Mouse (Mus musculus): Measurements from ENCODE around the gene Vangl2.

Gene Vangl2

DNA sequence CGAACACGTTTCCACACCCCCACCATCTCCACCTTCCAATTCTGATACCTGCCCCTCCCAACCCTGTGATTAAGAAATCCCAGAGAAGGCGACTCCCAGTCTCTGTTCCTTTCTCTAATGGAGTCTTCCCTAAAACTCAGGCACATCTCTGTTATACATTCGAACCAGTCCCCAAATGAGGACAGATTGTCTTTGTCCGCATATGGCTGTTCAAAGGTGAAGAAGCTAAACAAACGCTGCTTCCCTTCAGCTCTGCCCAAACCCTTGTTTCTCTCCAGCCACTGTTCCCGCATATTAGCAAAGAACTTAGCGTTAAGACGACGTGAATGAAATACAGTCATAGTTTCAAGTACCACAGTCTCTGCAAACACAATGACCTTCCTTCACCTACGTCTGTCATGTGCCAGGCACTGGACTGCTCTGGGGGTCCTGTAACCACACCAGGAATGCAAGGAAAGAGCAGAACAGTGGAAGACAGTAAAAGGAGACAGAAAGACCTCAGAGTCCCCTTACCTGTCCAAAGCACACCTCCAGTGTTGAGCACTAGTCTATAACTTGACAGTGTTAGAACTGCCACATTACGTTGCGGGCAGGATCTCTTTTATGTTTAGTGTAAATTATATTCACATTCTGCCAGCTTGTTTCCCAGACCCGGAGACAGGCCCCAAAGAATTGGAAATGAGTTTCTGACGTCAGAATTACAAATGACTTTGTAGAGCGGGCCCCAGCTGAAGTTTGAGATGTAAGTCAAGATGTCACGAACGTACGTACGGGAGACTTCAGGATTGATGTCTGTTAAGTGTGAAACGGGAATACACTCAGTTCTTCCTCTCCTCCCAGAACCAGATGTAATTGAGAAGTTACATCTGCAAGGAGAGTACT is at the start of gene Vangl2:
Vangl2 (minus strand) TSS at position 51 of the 882 bp plus-strand sequence.
- no peak for DNase-seq

DNA sequence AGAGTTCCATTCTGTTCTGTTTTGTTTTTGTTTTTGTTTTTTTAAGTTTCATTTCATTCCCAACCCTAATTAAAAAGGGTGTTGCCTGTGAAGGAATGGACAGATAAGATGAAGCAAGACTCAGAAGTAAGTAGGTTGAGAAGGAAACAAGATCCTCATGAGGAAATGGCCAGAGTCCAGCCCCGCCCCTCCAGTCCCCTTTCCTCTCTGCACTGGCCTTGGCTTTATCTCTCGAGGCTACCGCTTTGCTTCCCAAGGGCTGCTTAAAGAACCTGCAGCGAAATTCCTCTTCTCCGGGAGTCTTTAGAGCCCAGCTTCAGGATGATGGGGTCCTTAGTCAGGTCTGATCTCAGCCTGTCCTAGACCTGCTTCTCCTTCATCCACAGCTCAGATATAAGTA is 49.7 kb upstream of the Vangl2 start:
- DNase-seq: no peak

DNA sequence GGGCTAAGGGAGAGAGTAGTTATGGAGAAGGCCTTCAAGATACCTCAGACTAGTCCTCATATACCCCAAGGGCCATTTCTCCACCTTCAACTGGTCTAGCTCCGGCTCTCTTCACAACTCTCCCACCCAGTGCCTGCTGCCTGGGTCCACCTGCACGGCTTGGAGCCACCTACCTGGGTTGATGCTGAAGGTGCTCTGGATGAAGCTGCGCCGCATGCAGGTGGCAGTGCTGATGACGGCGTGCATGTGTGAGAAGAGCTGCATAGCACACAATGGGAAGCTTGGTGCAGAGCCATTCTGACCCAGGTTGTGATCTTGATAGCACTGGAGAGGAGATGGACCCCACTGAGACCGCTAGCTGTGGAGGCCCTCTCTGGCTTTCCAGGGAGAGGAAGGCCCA is 44.4 kb upstream of the Vangl2 start:
- DNase-seq: no peak

DNA sequence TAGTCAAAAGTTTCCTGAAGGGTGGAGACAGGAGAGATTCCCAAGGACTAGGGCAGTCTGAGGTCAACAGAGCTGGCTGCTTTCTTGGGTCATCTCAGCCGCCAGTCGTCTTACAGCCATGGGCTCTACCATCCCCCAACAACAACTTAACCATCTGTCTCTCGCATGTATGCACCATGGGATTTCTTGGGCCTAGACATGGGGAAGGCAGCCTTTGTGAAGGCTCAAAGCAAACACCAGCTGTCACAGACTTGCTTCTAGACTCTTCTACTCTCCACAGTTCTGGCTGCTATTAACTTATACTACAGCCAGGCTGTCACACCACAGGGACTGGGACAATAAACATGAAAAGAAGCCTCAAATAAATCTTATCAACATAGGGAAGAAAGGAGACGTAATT is 43.3 kb upstream of the Vangl2 start:
- no peak for DNase-seq

DNA sequence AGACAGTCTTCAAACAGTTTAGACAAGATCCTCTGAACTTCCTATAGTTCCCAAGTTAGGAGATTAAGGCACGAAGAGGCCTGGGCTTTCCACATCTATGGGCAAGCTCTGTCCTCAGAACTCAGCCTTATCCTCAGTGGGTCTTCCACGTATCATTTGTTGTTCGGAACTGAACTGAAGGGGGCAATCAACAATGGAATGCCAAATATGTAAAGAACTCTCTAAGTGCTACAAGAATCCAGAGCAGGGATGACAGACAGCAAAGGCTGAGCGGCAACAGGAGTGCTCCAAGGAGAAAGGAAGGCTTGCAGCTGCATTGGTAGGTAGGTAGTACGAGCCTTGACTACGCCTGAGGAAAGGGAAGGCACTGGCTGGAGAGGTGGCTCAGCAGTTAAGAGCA is 42.0 kb upstream of the Vangl2 start:
- DNase-seq: no peak

DNA sequence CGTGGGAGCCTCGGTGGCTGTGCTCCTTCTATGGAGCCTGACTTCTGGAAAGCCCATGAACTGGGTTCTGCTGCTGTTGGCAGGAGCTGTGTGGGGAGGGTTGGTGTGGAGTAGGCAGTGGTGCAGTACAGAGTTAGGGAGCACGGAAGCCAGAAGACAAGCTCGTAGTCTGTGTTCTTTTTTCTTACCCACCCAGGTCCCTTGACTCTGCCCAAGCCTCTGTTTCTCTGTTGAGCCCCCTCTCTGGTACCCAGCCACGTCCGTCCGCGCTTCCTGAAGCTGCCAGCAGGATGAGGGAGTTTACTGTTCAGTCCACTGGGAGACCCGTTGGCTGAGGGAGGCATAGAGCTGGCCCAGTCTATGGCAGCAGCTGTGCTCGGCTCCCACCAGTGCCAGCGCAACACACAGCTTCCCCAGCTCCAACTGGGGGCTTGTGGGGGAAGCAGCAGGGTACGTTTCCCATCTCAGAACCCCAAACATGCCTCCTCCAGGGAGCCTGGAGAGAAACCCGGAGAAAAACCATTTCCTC is 36.4 kb upstream of the Vangl2 start:
- peak; percentile 44 for DNase-seq

DNA sequence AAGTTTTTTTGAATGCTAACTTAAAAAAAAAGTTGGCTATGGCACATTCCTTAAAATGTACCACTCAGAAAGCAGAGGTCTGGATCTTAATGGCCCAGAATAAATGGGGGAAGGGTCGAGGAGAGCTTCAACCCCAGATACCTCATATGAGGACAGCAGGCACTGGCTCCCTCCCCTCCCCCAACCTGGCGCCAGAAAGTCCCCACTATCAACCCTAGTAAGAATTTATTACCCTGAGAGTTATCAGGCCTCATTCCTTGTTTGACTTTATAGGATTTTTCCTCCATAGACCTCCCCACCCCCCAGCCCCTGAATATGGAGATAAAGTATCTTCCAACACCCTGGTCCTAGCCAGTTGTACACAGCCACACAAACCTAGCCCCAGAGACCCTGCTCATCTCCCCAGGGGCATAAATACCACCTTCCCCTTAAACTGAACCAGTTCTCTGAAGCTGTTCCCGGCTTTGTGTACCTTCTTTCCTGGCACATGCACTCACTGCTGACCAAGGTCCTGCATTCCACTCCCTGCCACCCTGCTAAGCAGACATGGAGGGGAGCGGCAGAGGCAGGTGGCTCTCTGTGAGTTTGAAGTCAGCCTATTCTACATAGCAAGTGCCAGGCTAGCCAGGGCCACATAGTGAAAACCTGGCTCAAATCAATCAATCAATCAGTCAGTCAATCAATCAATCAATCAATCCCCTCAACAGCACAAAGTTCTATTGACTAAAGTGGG is 35.2 kb upstream of the Vangl2 start:
- no peak for DNase-seq

DNA sequence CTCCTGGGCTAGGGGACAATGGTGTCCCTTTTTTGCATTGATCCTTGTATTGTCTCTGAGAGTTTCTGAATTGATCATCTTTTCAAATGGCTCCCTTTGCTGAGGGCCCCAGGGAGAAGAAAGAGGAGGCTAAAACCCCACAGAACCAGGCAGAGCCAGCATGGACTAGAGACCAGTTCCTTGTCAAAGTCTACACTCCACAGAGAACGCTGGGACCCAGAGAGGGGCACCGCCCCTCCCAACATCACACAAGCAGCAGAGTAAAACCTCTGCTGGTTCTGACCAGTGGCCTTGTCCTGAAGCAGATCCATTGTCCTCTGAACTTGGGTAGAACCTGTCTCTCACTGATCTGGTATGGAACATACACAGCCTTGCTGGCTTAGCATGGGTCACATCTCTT is 33.9 kb upstream of the Vangl2 start:
- no peak for DNase-seq

DNA sequence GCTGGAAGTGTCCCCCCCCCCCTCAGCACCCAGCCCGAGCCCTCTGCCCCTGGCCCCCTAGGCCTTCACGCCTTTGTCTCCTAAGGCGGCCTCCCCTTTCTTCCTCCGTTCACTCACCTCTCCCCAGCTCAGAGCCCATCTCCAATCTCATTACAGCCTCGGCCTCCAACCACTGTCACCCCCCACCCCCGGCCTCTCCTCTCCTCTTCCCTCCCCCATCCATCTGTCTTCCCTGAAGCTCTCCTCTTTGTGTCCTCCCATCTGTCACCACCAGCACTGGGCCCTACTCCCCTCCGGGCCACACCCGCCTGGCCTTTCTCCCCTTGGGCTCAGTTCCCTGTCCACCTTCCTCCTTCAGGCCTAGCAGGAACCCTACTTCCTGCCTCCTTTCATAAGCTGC is 33.0 kb upstream of the Vangl2 start:
- DNase-seq: no peak

DNA sequence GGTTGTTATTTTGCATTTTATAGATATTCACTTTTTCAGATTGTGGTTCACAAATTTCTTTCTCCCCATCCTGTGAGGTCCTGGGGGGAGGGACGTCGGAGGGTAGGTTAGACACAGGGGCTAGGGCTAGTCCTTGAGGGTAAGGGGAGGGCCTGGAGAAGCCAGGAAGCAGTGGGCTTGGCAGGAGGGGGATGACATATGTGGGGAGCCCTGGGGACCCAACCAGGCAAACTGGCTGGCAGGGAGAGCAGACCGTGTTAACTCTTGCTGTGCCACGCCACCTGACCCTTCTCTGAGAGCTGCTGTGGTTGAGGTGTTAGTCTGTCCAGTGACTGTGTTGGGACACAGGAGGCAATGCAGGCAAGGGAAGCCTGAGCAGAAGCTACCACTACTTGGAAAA is 32.4 kb upstream of the Vangl2 start:
- no peak for DNase-seq

DNA sequence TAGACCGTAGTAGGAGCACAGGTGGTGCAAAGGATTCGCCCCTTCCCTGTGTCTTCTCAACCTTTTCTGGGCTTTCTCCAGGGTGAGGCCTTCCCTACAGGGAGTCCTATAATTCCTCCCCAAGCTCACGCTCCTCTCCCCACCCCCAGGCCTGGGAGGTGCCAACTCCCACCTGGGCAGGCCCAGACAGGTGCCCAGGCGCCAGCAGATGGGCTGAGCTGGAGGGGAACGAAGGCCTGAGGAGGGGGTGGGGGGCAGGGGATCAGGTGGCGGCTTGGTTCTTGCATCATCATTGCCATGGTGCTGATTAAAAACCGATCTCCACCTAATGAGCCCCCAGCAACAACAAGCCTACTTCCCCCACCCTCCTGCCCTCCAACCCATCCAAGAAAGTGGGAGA is 30.6 kb upstream of the Vangl2 start:
- DNase-seq: no peak

DNA sequence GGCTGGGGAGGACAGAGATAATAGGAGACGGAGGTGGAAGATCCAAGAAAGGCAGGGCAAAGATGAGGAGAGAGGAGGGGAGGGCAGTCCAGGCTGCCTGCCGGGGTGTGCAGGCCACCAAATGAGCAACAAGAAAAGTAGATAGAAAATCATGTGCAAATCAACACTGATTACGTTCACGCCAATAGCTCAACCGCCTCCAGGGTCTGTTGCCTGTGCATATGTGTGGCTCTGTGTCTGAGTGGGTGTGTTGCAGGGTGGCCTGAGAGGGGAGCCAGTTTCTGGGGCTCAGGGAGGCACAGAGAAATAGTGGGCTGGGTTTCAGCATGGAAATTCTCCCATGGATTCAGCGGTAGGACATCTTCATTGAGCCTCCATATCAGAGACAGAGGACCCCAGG is 30.1 kb upstream of the Vangl2 start:
- DNase-seq: no peak

DNA sequence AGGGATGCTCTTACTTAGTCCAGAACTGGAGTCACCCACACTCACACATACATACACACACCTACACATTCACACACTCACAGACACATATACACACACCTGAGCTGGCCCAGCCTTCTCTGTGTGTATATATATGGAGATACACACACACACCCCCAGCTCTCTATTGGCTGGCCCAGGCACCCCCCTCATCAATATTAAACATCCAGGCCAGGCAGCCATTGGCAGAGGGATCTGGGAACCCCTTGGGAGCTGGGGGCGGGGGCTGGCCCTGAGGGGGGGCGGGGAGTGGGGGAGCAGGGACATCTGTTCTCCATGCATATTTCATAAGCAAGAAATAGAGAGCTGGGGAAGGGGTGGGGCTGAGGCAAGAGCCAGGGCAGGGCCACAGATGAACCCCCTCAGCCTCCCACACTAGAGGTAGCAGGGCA is 29.3 kb upstream of the Vangl2 start, which contains the start of gene Nhlh1:
Nhlh1 (minus strand) TSS at position 83 of the 431 bp plus-strand sequence.
- peak; percentile 45 for DNase-seq

DNA sequence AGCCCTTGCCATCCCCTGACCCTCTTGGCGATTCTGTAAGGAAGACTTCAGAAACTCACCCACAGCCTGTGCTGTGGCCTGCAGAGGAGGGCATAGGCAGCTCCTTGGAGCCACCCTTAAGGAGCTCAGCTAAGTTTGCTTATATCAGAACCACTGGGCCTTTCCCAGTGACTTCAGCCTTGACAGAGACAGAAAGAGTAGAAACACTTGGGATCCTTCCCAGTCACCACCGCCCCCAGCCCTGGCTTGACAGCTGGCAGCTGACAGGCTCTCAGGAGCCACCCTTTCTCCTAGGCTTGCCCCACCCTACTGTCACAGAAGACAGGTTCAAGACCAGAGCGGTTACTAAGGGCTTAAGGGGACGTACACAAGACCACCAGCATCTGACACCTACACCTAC is 28.0 kb upstream of the Vangl2 start:
- no peak for DNase-seq

DNA sequence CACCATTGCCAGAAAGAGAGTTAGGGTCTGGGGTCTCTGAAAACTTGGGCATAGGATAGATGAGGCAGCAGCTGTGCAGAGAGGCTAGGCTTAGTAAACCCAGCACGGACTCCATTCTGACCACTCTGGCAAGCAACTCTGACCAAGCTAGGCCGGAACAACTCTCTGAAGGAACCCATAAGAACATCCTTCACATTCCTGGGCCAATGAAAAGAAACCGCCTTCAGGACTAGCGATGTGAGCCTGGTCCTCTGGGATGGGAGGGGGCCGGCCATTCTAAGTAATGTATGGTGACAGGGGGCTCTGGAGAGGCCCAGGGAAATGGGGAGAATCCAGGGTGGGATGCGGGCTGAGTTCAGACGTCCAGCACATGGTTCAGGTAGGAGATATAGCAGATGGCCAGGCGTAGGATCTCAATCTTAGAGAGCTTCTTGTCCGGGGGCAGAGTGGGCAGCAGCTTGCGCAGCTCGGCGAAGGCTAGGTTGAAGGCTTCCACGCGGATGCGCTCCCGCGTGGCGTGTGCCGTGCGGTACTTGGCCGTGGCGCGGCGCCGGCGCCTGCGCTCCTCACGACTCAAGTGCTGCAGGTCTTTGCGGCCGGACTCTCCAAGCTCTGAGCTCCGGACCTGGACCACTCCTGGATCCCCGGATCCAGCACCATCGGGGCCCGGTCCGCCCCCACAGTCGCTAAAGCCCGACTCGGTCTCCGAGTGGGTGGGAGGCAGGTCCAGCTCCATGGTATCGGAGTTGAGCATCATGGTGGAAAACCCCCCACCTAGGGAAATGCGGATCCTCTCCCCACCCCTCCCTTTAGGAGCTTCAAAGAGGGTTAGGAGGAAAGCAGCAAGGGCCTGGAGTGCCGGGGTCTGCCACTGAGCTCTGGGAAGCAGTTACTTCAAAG is 25.5 kb upstream of the Vangl2 start:
- DNase-seq: no peak

DNA sequence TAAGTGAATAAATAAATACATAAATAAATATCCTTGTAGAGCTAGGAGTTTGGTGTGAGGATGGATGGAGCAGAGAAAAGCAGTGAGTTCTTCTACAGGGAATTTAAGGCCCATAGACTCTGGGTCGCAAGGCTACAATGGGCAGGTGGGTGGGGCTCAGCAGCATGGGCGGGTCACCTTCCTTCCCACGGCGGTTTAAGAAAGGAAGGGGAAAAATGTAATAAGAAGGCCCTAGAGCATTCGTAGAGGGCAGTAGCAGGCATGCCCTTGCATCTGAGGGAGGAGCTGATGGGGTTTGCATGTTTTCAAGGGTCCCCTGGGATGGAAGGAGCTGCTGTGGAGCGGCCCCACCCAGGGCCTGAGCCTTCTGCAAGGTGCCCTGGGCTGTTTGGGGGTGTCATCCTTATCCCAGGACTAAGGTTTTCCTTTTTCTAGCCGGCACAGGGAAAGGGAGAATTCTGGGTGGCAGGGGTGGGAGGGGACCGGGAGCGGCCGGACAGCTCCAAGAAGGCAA is 24.6 kb upstream of the Vangl2 start:
- no peak for DNase-seq

DNA sequence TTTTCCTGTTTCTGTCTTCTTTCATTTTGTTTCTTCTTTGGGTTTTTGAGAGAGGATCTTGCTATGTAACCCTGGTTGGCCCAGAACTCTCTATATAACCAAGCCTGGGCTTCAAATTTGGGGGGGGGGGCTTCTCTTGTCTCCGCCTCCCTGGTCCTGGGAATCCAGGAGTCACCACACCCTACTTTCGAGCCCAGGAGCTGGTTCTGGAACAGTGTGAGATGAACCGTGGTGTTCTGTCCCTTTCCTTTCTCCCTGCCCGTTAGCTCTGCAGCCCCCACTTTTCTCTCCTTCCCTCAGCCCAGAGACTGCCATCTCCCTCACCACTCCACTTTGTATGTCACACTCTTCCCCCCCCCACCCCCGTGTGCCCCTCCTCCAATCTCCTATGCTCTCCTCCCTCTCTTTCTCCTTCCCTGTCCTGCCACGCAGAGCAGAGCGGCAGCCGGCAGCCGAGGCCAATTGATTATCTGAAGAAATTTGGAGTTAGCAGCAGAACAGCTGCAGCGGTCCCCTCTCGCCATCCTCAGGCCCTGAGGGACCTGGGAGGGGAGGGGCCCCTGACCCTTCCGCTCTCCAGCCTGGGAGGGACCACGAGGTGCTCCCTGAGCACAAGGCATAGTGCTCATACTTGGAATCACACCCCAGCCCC is 21.0 kb upstream of the Vangl2 start:
- no peak for DNase-seq

DNA sequence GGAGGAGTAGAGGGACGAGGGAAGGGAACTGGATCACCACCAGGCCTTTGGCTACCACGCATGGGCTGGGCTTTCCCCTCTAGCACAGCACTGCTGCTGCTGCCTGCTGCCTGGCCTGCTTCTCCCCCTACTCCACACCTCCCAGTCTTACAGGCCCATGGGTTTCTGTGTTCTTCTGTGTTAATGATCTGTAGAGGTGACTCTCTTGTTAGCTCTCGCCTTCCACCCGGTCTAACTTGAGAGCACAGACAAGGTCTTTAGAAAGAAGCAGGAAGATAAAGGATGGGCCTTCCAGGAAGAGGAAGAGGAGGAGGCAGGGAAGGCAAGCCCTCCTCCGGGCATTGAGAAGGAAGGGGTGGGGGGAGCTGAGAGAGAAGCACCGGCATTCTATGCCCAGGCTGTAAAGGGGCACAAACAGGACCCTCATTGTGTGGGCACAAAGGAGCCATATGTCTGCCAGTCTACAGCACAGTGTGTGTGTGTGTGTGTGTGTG is 20.0 kb upstream of the Vangl2 start:
- DNase-seq: no peak

DNA sequence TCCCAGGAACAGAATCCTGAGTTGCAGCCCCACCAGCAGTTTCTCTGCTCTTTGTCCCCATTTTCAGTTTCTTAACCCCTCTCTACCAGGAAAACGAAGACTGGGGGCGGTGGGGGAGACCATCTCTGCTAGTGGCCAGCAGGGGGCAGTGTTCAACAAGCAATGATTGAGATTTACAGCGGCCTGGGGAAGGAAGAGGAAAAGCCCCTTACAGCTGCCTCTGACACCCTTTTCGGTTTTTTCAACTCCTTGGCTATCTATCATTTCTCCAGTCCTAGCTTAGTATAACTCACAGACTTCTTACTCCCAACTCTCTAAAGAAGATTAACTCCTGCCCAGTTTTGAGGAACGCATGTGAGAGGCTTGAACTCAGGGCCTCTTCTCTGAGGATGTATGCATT is 18.7 kb upstream of the Vangl2 start:
- no peak for DNase-seq

DNA sequence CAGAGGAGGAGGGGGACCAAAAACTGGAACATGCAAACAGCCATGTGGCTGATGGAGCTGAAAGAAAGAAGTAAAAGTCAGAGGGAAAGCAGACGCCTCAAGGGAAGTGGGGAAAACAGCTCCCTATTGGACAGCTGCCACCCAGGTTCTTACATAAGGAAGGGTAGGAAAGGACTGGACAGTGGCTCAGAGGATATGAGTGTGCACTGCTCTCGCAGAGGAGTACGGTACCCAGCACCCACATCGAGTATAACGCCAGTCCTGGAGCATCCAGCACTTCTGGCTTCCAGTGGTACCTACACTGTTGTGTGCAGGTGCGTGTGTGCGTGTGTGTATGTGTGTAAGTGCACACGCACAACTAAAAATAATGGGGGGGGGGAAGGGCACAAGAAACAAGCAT is 18.2 kb upstream of the Vangl2 start:
- no peak for DNase-seq

DNA sequence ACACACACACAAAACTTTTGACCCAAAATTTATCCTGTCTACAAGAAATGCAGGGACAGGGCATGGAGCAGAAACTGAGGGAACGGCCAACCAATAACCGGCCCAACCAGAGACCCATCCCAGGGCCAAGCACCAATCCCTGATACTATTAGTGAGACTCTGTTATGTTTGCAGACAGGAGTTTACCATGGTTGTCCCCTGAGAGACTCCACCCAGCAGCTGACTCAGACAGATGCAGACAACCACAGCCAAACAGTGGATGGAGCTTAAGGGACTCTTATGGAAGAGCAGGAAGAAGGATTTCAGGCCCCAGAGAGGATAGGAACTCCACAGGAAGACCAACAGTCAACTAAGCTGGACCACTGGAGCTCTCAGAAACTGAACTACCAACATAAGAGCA is 1.7 kb upstream of the Vangl2 start:
- DNase-seq: no peak

DNA sequence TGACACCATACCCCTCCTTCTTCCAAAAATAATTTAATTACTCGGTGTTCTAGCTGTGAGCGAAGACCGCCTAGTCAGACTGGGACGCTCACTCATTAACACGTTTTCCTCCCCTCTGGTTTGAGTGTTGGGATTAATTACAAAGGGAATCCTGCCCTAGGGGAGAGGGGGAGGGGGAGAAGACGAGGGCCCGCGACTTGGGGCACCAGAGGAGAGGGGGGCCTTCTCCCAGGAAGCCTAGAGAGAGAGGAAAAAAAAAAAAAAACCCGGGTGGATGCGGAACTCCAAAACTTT is 488 bp downstream of the Vangl2 start:
- no peak for DNase-seq

Measured in layer of hippocampus, adult 9-11 months (tissue).